ENCODE assay signal across 18 mouse cellular contexts in genomic region chr3:51869980-51870379, GRCm38 (mm10).
A peak's percentile ranks its signal among the peaks of the same experiment; 100 is the strongest.
DNase-seq lines count a peak whose midpoint lies in the region; ATAC-seq and TF ChIP-seq lines count a peak whose summit lies in the region.
"Had no signal": no experiment of that assay in that cellular context is flagged by ENCODE, and none has a peak within 500 bp of the region (broad histone marks: within the 10 kb centered on the region; RNA-seq: fewer than 3 reads in every experiment).

No protein-coding gene starts in this region.

- H3K9ac ChIP-seq in forebrain, embryonic 16.5 days (replicated peaks; ENCODE audit: low read depth, low read length) = peak overlapping the region; percentile 42
- H3K9ac ChIP-seq in hindbrain, postnatal 0 days (replicated peaks; ENCODE audit: low read length) = no peak overlapping the region
- no peak overlapping the region; the same call in 1 of the 2 replicates for H3K9ac ChIP-seq in neural tube, embryonic 15.5 days (replicated peaks)
- no peak overlapping the region for H3K9ac ChIP-seq in kidney, embryonic 15.5 days
- H3K9ac ChIP-seq: embryonic facial prominence, embryonic 15.5 days; intestine, embryonic 15.5 days had no signal

- H3K27me3 ChIP-seq in forebrain, embryonic 16.5 days (replicated peaks; ENCODE audit: control insufficient read depth, insufficient read depth, low read length) = no peaks in the 10 kb centered on the region
- no peaks in the 10 kb centered on the region for H3K27me3 ChIP-seq in hindbrain, postnatal 0 days (ENCODE audit: insufficient read depth, low read length)
- no peaks in the 10 kb centered on the region for H3K27me3 ChIP-seq in neural tube, embryonic 15.5 days (replicated peaks)
- no peaks in the 10 kb centered on the region for H3K27me3 ChIP-seq in kidney, embryonic 15.5 days
- H3K27me3 ChIP-seq: embryonic facial prominence, embryonic 15.5 days; heart, embryonic 13.5 days; intestine, embryonic 15.5 days had no signal

- no peaks in the 10 kb centered on the region for H3K9me3 ChIP-seq in forebrain, embryonic 16.5 days (ENCODE audit: control insufficient read depth, low read length)
- H3K9me3 ChIP-seq in hindbrain, postnatal 0 days (ENCODE audit: low read length) = no peaks in the 10 kb centered on the region
- H3K9me3 ChIP-seq in neural tube, embryonic 15.5 days (replicated peaks) = no peaks in the 10 kb centered on the region
- no peaks in the 10 kb centered on the region for H3K9me3 ChIP-seq in kidney, embryonic 15.5 days (replicated peaks)
- H3K9me3 ChIP-seq: embryonic facial prominence, embryonic 15.5 days; heart, embryonic 13.5 days; intestine, embryonic 15.5 days had no signal

- H3K27ac ChIP-seq in forebrain, embryonic 16.5 days (ENCODE audit: low read length) = 0 out of 2 replicates have a peak overlapping the region, but pooled peaks have one; percentile 14
- peak overlapping the region; percentile 66 for H3K27ac ChIP-seq in hindbrain, postnatal 0 days
- peak overlapping the region; percentile 57 for H3K27ac ChIP-seq in neural tube, embryonic 15.5 days (replicated peaks)
- H3K27ac ChIP-seq in kidney, embryonic 15.5 days = no peak overlapping the region
- H3K27ac ChIP-seq: heart, embryonic 13.5 days had no signal

- ATAC-seq in forebrain, embryonic 16.5 days = 0 out of 2 replicates have a peak, but pooled peaks have one; percentile 17
- peak; percentile 78 for ATAC-seq in hindbrain, postnatal 0 days
- 0 out of 2 replicates have a peak, but pooled peaks have one; percentile 21 for ATAC-seq in neural tube, embryonic 15.5 days (ENCODE audit: low FRiP score)
- no peak for ATAC-seq in kidney, embryonic 15.5 days (replicated peaks; ENCODE audit: low FRiP score)
- ATAC-seq: intestine, embryonic 15.5 days had no signal

- H3K4me2 ChIP-seq in forebrain, embryonic 16.5 days (ENCODE audit: low read length) = no peak overlapping the region
- 0 out of 2 replicates have a peak overlapping the region, but pooled peaks have one; percentile 3 for H3K4me2 ChIP-seq in hindbrain, postnatal 0 days (ENCODE audit: low read depth, low read length)
- no peak overlapping the region for H3K4me2 ChIP-seq in neural tube, embryonic 15.5 days
- no peak overlapping the region for H3K4me2 ChIP-seq in kidney, embryonic 15.5 days
- H3K4me2 ChIP-seq: embryonic facial prominence, embryonic 15.5 days; heart, embryonic 13.5 days; intestine, embryonic 15.5 days had no signal

- TF ChIP-seq CTCF in hindbrain, postnatal 0 days (IDR thresholded peaks at IDR 0.05; ENCODE audit: low read depth) = no peak

- peak; percentile 47 for DNase-seq in left cerebral cortex, adult 11 months (ENCODE audit: low spot score)
- DNase-seq in left cerebral cortex, adult 18-20 months (ENCODE audit: low spot score in 2 of 2) = no peak
- peak; percentile 63 for DNase-seq in hindbrain, postnatal 0 days (ENCODE audit: low spot score)
- DNase-seq in urinary bladder, postnatal 14 days (ENCODE audit: low spot score) = no peak
- DNase-seq in heart, adult 9 months (ENCODE audit: low spot score in 2 of 2) = no peak
- DNase-seq: adrenal gland, postnatal 25 days; cerebellum, adult 2 months; gastrocnemius, postnatal 10 days; kidney, postnatal 36 days; liver; lung, postnatal 10 days; thymus, postnatal 14 days had no signal

- H3K4me3 ChIP-seq in forebrain, embryonic 16.5 days (replicated peaks; ENCODE audit: low read length) = no peak overlapping the region
- H3K4me3 ChIP-seq in hindbrain, postnatal 0 days (ENCODE audit: low read length) = no peak overlapping the region
- H3K4me3 ChIP-seq in neural tube, embryonic 15.5 days (replicated peaks) = no peak overlapping the region
- no peak overlapping the region for H3K4me3 ChIP-seq in kidney, embryonic 15.5 days (replicated peaks)
- H3K4me3 ChIP-seq: embryonic facial prominence, embryonic 15.5 days; heart, embryonic 13.5 days; intestine, embryonic 15.5 days had no signal

- peaks cover 18% of the 10 kb centered on the region for H3K4me1 ChIP-seq in forebrain, embryonic 16.5 days (replicated peaks; ENCODE audit: control insufficient read depth, insufficient read depth, low read length)
- H3K4me1 ChIP-seq in hindbrain, postnatal 0 days (ENCODE audit: insufficient read depth, low read length) = peaks cover 24% of the 10 kb centered on the region
- peaks cover 58% of the 10 kb centered on the region for H3K4me1 ChIP-seq in neural tube, embryonic 15.5 days
- H3K4me1 ChIP-seq in kidney, embryonic 15.5 days = peaks cover 46% of the 10 kb centered on the region

- 57% methylated on average over 6 of the region's 6 CpGs for WGBS in forebrain, embryonic 16.5 days
- WGBS in hindbrain, postnatal 0 days = 25% methylated on average over 6 of the region's 6 CpGs
- 43% methylated on average over 6 of the region's 6 CpGs for WGBS in neural tube, embryonic 15.5 days
- 72% methylated on average over 6 of the region's 6 CpGs for WGBS in kidney, embryonic 15.5 days

- no peaks in the 10 kb centered on the region for H3K36me3 ChIP-seq in forebrain, embryonic 16.5 days (ENCODE audit: control insufficient read depth, insufficient read depth)
- no peaks in the 10 kb centered on the region for H3K36me3 ChIP-seq in hindbrain, postnatal 0 days (ENCODE audit: insufficient read depth, low read length)
- H3K36me3 ChIP-seq in neural tube, embryonic 15.5 days = no peaks in the 10 kb centered on the region
- H3K36me3 ChIP-seq in kidney, embryonic 15.5 days = no peaks in the 10 kb centered on the region
- H3K36me3 ChIP-seq: embryonic facial prominence, embryonic 15.5 days; heart, embryonic 13.5 days; intestine, embryonic 15.5 days had no signal

Comparison
In these comparisons a context has a peak if more than half of its experiments do, and no peak if none do; other contexts are left out.
1. DNase-seq: peak in left cerebral cortex, adult 11 months (single experiment) and hindbrain, postnatal 0 days (single experiment); none in left cerebral cortex, adult 18-20 months (0 of 2), urinary bladder, postnatal 14 days (single experiment) and heart, adult 9 months (0 of 2).